In genomic region chr5:48371890-48372766, GRCm38 (mm10) we compare ENCODE assay signal across 8 mouse cellular contexts. TPM values are rescaled to one million over a fixed set of nuclear protein-coding genes. Genes with fewer than 3 reads are reported as not detected.
DNase-seq lines count a peak whose midpoint lies in the region; ATAC-seq lines count a peak whose summit lies in the region.

No protein-coding gene starts in this region.

- peaks cover 27% of the 10 kb centered on the region for H3K36me3 ChIP-seq in heart, embryonic 14.5 days (ENCODE audit: control insufficient read depth, insufficient read depth, low read length)
- H3K36me3 ChIP-seq in liver, embryonic 13.5 days = 0 out of 2 replicates have a peak, but pooled peaks cover 9% of the 10 kb centered on the region
- 0 out of 2 replicates have a peak, but pooled peaks cover 9% of the 10 kb centered on the region for H3K36me3 ChIP-seq in stomach, embryonic 16.5 days (ENCODE audit: control insufficient read depth, insufficient read depth, low read length)

- H3K27me3 ChIP-seq in heart, embryonic 14.5 days (ENCODE audit: control insufficient read depth, insufficient read depth, low read length) = no peaks in the 10 kb centered on the region
- H3K27me3 ChIP-seq in liver, embryonic 13.5 days = no peaks in the 10 kb centered on the region
- no peaks in the 10 kb centered on the region for H3K27me3 ChIP-seq in stomach, embryonic 16.5 days (ENCODE audit: control insufficient read depth, insufficient read depth, low read length)

- peak overlapping the region; percentile 81 for H3K9ac ChIP-seq in heart, embryonic 14.5 days (ENCODE audit: low read length)
- H3K9ac ChIP-seq in liver, embryonic 13.5 days = peak overlapping the region; percentile 80
- peak overlapping the region; percentile 94 for H3K9ac ChIP-seq in stomach, embryonic 16.5 days (ENCODE audit: low read length)

- ATAC-seq in CD4-positive, CD25-positive, alpha-beta regulatory T cell, adult 4 months = peak; percentile 98
- ATAC-seq in heart, embryonic 14.5 days (ENCODE audit: insufficient number of reproducible peaks, insufficient read depth, low FRiP score, low read depth) = peak; percentile 97
- peak; percentile 98 for ATAC-seq in liver, embryonic 13.5 days (ENCODE audit: low read depth)
- ATAC-seq in stomach, embryonic 16.5 days (ENCODE audit: insufficient read depth, low FRiP score) = peak; percentile 100

- peak overlapping the region; percentile 40 to 56; a peak in 2 of 4 replicates for H3K27ac ChIP-seq in heart, embryonic 14.5 days (replicated peaks in 1 of 2; ENCODE audit: control insufficient read depth in 1 of 2, insufficient read depth in 1 of 2, low read depth in 2 of 2, low read length in 2 of 2)
- peak overlapping the region; percentile 66; the same call in 1 of the 2 replicates for H3K27ac ChIP-seq in liver, embryonic 13.5 days
- H3K27ac ChIP-seq in stomach, embryonic 16.5 days (ENCODE audit: low read length) = peak overlapping the region; percentile 69; the same call in 1 of the 2 replicates

- H3K4me1 ChIP-seq in heart, embryonic 14.5 days (ENCODE audit: control insufficient read depth in 2 of 2, insufficient read depth in 2 of 2, low read length in 2 of 2) = peaks cover 0 to 6% of the 10 kb centered on the region in 2 experiments; a peak in 1 of 4 replicates
- peaks cover 4% of the 10 kb centered on the region for H3K4me1 ChIP-seq in liver, embryonic 13.5 days (replicated peaks)
- H3K4me1 ChIP-seq in stomach, embryonic 16.5 days (ENCODE audit: control insufficient read depth, insufficient read depth, low read length) = peaks cover 4% of the 10 kb centered on the region

- no peaks in the 10 kb centered on the region for H3K9me3 ChIP-seq in heart, embryonic 14.5 days (ENCODE audit: control insufficient read depth, low read length)
- H3K9me3 ChIP-seq in liver, embryonic 13.5 days (replicated peaks) = no peaks in the 10 kb centered on the region
- no peaks in the 10 kb centered on the region for H3K9me3 ChIP-seq in stomach, embryonic 16.5 days (replicated peaks; ENCODE audit: control insufficient read depth, low read length)

- peak; percentile 75 for DNase-seq in c-Kit-negative CD71-positive TER-119-positive erythroid progenitor cells, embryonic 14.5 days (ENCODE audit: low read depth, low spot score)
- peak; percentile 83 for DNase-seq in fibroblast of lung, adult 2 months (ENCODE audit: low read depth)
- peak; percentile 96 for DNase-seq in kidney, postnatal 14 days
- peak; percentile 81 for DNase-seq in liver, embryonic 13.5 days
- peak; percentile 95 for DNase-seq in neural tube, embryonic 10.5 days (ENCODE audit: extremely low spot score, low spot score)

- H3K4me2 ChIP-seq in heart, embryonic 14.5 days (ENCODE audit: low read length) = peak overlapping the region; percentile 73
- H3K4me2 ChIP-seq in liver, embryonic 13.5 days = peak overlapping the region; percentile 71
- H3K4me2 ChIP-seq in stomach, embryonic 16.5 days (ENCODE audit: low read depth, low read length) = peak overlapping the region; percentile 81

- H3K4me3 ChIP-seq in heart, embryonic 14.5 days (ENCODE audit: control insufficient read depth in 1 of 2, insufficient read depth in 1 of 2, low read depth in 1 of 2, low read length in 2 of 2) = peak overlapping the region; percentile 83 to 89
- H3K4me3 ChIP-seq in liver, embryonic 13.5 days (replicated peaks) = peak overlapping the region; percentile 85
- peak overlapping the region; percentile 99 for H3K4me3 ChIP-seq in stomach, embryonic 16.5 days (replicated peaks; ENCODE audit: low read length)

- WGBS in heart, embryonic 14.5 days = under 1% methylated on average over 44 of the region's 44 CpGs
- under 1% methylated on average over 44 of the region's 44 CpGs for WGBS in liver, embryonic 13.5 days (ENCODE audit: insufficient replicate concordance)
- WGBS in stomach, embryonic 16.5 days = under 1% methylated on average over 44 of the region's 44 CpGs

RNA-seq across cellular contexts. Expression of gene 5730480H06Rik, which starts 44.4 kb away (rescaled TPM):
- polyA plus RNA-seq in CD4-positive, CD25-positive, alpha-beta regulatory T cell, adult 4 months (2017; shearing (Covaris generic)) = 1 to 10 TPM; 6.9 to 7.8 TPM
- polyA plus RNA-seq in heart, embryonic 14.5 days (2014; fragmentation: Nextera tagmentation; extraction: Ambion mirVana) = 15.1 and 16.6 TPM in 2 replicates
- 8.2 and 10.4 TPM in 2 replicates for polyA plus RNA-seq in liver, embryonic 13.5 days (2015; fragmentation: Nextera tagmentation; extraction: Ambion mirVana)
- polyA plus RNA-seq in stomach, embryonic 16.5 days (2015; fragmentation: Nextera tagmentation; extraction: Ambion mirVana) = 19.6 and 19.7 TPM in 2 replicates

Comparison
In these comparisons a context has a peak if more than half of its experiments do, and no peak if none do; other contexts are left out.
1. Peak in every context shown above with its lines: DNase-seq, ATAC-seq, H3K4me3 ChIP-seq and H3K27ac ChIP-seq.